Mouse (Mus musculus): Measurements from ENCODE around the gene Atad2b.

GRCm38 (mm10) chr12:5067590-5067989 is 150.4 kb downstream of the Atad2b start:
- TF ChIP-seq GATA1 (IDR thresholded peaks at IDR 0.05; ENCODE audit: borderline replicate concordance, low read length) (no peak), FLI1 (IDR thresholded peaks at IDR 0.05; ENCODE audit: low read length) (no peak)

Data from megakaryocyte, embryonic 14.5 days (primary cell).